Mouse (Mus musculus): ENCODE results near the gene Poc1a. TPM values are rescaled to one million over a fixed set of nuclear protein-coding genes. Genes with fewer than 3 reads are reported as not detected.

Poc1a gene
- polyA plus RNA-seq, 1 experiment from 2014 or later, result 25.2 TPM

GRCm38 (mm10) chr9:106300176-106300803 is 19.4 kb downstream of the Poc1a start:
- Histone ChIP-seq H3K27ac (ENCODE audit: low read length) (no peak overlapping the region), H3K4me2 (replicated peaks; ENCODE audit: low read depth, low read length) (no peak overlapping the region), H3K27me3 (ENCODE audit: control insufficient read depth, insufficient read depth, low read length) (no peaks in the 10 kb centered on the region), H3K4me1 (ENCODE audit: control insufficient read depth, insufficient read depth, low read length) (no peaks in the 10 kb centered on the region), H3K4me3 (ENCODE audit: low read depth, low read length) (no peak overlapping the region), H3K9ac (replicated peaks; ENCODE audit: low read depth, low read length) (no peak overlapping the region), H3K9me3 (ENCODE audit: control insufficient read depth, low read depth, low read length) (no peaks in the 10 kb centered on the region), H3K36me3 (ENCODE audit: control insufficient read depth, insufficient read depth, low read length) (peaks cover 7% of the 10 kb centered on the region)
- 82% methylated on average over 20 of the region's 20 CpGs for WGBS
- no peak for ATAC-seq (ENCODE audit: insufficient number of reproducible peaks, insufficient read depth, low FRiP score, low read depth)

GRCm38 (mm10) chr9:106300949-106301348 is 20.1 kb downstream of the Poc1a start:
- H3K36me3 ChIP-seq (ENCODE audit: control insufficient read depth, insufficient read depth, low read length), result peaks cover 7% of the 10 kb centered on the region; the same call in 1 of the 2 replicates
- no peak overlapping the region for H3K4me3 ChIP-seq (ENCODE audit: low read depth, low read length)
- WGBS, result 76% methylated on average over 6 of the region's 6 CpGs
- H3K27me3 ChIP-seq (ENCODE audit: control insufficient read depth, insufficient read depth, low read length), result no peaks in the 10 kb centered on the region
- no peaks in the 10 kb centered on the region for H3K4me1 ChIP-seq (ENCODE audit: control insufficient read depth, insufficient read depth, low read length)
- H3K9me3 ChIP-seq (ENCODE audit: control insufficient read depth, low read depth, low read length), result no peaks in the 10 kb centered on the region
- H3K9ac ChIP-seq (replicated peaks; ENCODE audit: low read depth, low read length), result no peak overlapping the region
- no peak for ATAC-seq (ENCODE audit: insufficient number of reproducible peaks, insufficient read depth, low FRiP score, low read depth)
- H3K4me2 ChIP-seq (replicated peaks; ENCODE audit: low read depth, low read length), result no peak overlapping the region
- no peak overlapping the region for H3K27ac ChIP-seq (ENCODE audit: low read length)

GRCm38 (mm10) chr9:106301446-106302080 is 20.7 kb downstream of the Poc1a start:
- H3K4me2 ChIP-seq (replicated peaks; ENCODE audit: low read depth, low read length), result no peak overlapping the region
- no peaks in the 10 kb centered on the region for H3K9me3 ChIP-seq (ENCODE audit: control insufficient read depth, low read depth, low read length)
- no peak overlapping the region for H3K27ac ChIP-seq (ENCODE audit: low read length)
- no peaks in the 10 kb centered on the region for H3K4me1 ChIP-seq (ENCODE audit: control insufficient read depth, insufficient read depth, low read length)
- no peak overlapping the region for H3K4me3 ChIP-seq (ENCODE audit: low read depth, low read length)
- ATAC-seq (ENCODE audit: insufficient number of reproducible peaks, insufficient read depth, low FRiP score, low read depth), result no peak
- H3K9ac ChIP-seq (replicated peaks; ENCODE audit: low read depth, low read length), result no peak overlapping the region
- WGBS, result 73% methylated on average over 10 of the region's 11 CpGs
- peaks cover 3% of the 10 kb centered on the region; the same call in 1 of the 2 replicates for H3K36me3 ChIP-seq (ENCODE audit: control insufficient read depth, insufficient read depth, low read length)
- no peaks in the 10 kb centered on the region for H3K27me3 ChIP-seq (ENCODE audit: control insufficient read depth, insufficient read depth, low read length)

- H3K4me1 ChIP-seq (ENCODE audit: control insufficient read depth, insufficient read depth, low read length), result no peaks in the 10 kb centered on the region
- no peaks in the 10 kb centered on the region for H3K9me3 ChIP-seq (ENCODE audit: control insufficient read depth, low read depth, low read length)
- no peak overlapping the region for H3K9ac ChIP-seq (replicated peaks; ENCODE audit: low read depth, low read length)
- H3K4me3 ChIP-seq (ENCODE audit: low read depth, low read length), result no peak overlapping the region
- no peak overlapping the region for H3K27ac ChIP-seq (ENCODE audit: low read length)
- WGBS, result 72% methylated on average over 16 of the region's 16 CpGs
- no peak overlapping the region for H3K4me2 ChIP-seq (replicated peaks; ENCODE audit: low read depth, low read length)
- no peaks in the 10 kb centered on the region; the same call in 1 of the 2 replicates for H3K36me3 ChIP-seq (ENCODE audit: control insufficient read depth, insufficient read depth, low read length)
- no peak for ATAC-seq (ENCODE audit: insufficient number of reproducible peaks, insufficient read depth, low FRiP score, low read depth)
- no peaks in the 10 kb centered on the region for H3K27me3 ChIP-seq (ENCODE audit: control insufficient read depth, insufficient read depth, low read length)
Measured at GRCm38 (mm10) chr9:106302446-106303150, 21.7 kb downstream of the Poc1a start.

- Histone ChIP-seq H3K9me3 (ENCODE audit: control insufficient read depth, low read depth, low read length) (no peaks in the 10 kb centered on the region), H3K4me2 (replicated peaks; ENCODE audit: low read depth, low read length) (no peak overlapping the region), H3K36me3 (ENCODE audit: control insufficient read depth, insufficient read depth, low read length) (no peaks in the 10 kb centered on the region; the same call in 1 of the 2 replicates), H3K27me3 (ENCODE audit: control insufficient read depth, insufficient read depth, low read length) (no peaks in the 10 kb centered on the region), H3K4me1 (ENCODE audit: control insufficient read depth, insufficient read depth, low read length) (no peaks in the 10 kb centered on the region), H3K9ac (replicated peaks; ENCODE audit: low read depth, low read length) (no peak overlapping the region), H3K27ac (ENCODE audit: low read length) (no peak overlapping the region), H3K4me3 (ENCODE audit: low read depth, low read length) (no peak overlapping the region)
- no peak for ATAC-seq (ENCODE audit: insufficient number of reproducible peaks, insufficient read depth, low FRiP score, low read depth)
- WGBS, result 78% methylated on average over 6 of the region's 6 CpGs
Measured at GRCm38 (mm10) chr9:106303460-106303960, 22.6 kb downstream of the Poc1a start.

GRCm38 (mm10) chr9:106305228-106305627 is 24.4 kb downstream of the Poc1a start:
- H3K27me3 ChIP-seq (ENCODE audit: control insufficient read depth, insufficient read depth, low read length), result no peaks in the 10 kb centered on the region
- no peak overlapping the region for H3K4me3 ChIP-seq (ENCODE audit: low read depth, low read length)
- H3K27ac ChIP-seq (ENCODE audit: low read length), result no peak overlapping the region
- H3K4me1 ChIP-seq (ENCODE audit: control insufficient read depth, insufficient read depth, low read length), result no peaks in the 10 kb centered on the region
- no peak overlapping the region for H3K9ac ChIP-seq (replicated peaks; ENCODE audit: low read depth, low read length)
- no peaks in the 10 kb centered on the region for H3K9me3 ChIP-seq (ENCODE audit: control insufficient read depth, low read depth, low read length)
- no peak for ATAC-seq (ENCODE audit: insufficient number of reproducible peaks, insufficient read depth, low FRiP score, low read depth)
- no peaks in the 10 kb centered on the region; the same call in 1 of the 2 replicates for H3K36me3 ChIP-seq (ENCODE audit: control insufficient read depth, insufficient read depth, low read length)
- 75% methylated on average over 7 of the region's 7 CpGs for WGBS
- no peak overlapping the region for H3K4me2 ChIP-seq (replicated peaks; ENCODE audit: low read depth, low read length)

GRCm38 (mm10) chr9:106306662-106307351 is 25.9 kb downstream of the Poc1a start:
- 49% methylated on average over 8 of the region's 8 CpGs for WGBS
- no peak for ATAC-seq (ENCODE audit: insufficient number of reproducible peaks, insufficient read depth, low FRiP score, low read depth)
- Histone ChIP-seq H3K9me3 (ENCODE audit: control insufficient read depth, low read depth, low read length) (no peaks in the 10 kb centered on the region), H3K4me1 (ENCODE audit: control insufficient read depth, insufficient read depth, low read length) (no peaks in the 10 kb centered on the region), H3K4me3 (ENCODE audit: low read depth, low read length) (no peak overlapping the region), H3K4me2 (replicated peaks; ENCODE audit: low read depth, low read length) (no peak overlapping the region), H3K36me3 (ENCODE audit: control insufficient read depth, insufficient read depth, low read length) (no peaks in the 10 kb centered on the region; the same call in 1 of the 2 replicates), H3K9ac (replicated peaks; ENCODE audit: low read depth, low read length) (no peak overlapping the region), H3K27me3 (ENCODE audit: control insufficient read depth, insufficient read depth, low read length) (no peaks in the 10 kb centered on the region), H3K27ac (ENCODE audit: low read length) (no peak overlapping the region)

GRCm38 (mm10) chr9:106308151-106308550 is 27.3 kb downstream of the Poc1a start:
- ATAC-seq (ENCODE audit: insufficient number of reproducible peaks, insufficient read depth, low FRiP score, low read depth), result no peak
- H3K4me1 ChIP-seq (ENCODE audit: control insufficient read depth, insufficient read depth, low read length), result no peaks in the 10 kb centered on the region
- H3K9me3 ChIP-seq (ENCODE audit: control insufficient read depth, low read depth, low read length), result no peaks in the 10 kb centered on the region
- H3K27ac ChIP-seq (ENCODE audit: low read length), result no peak overlapping the region
- no peak overlapping the region for H3K9ac ChIP-seq (replicated peaks; ENCODE audit: low read depth, low read length)
- no peak overlapping the region for H3K4me3 ChIP-seq (ENCODE audit: low read depth, low read length)
- H3K27me3 ChIP-seq (ENCODE audit: control insufficient read depth, insufficient read depth, low read length), result no peaks in the 10 kb centered on the region
- no peak overlapping the region for H3K4me2 ChIP-seq (replicated peaks; ENCODE audit: low read depth, low read length)
- H3K36me3 ChIP-seq (ENCODE audit: control insufficient read depth, insufficient read depth, low read length), result no peaks in the 10 kb centered on the region; the same call in 1 of the 2 replicates
- 90% methylated on average over 5 of the region's 5 CpGs for WGBS
